Comparison of ENCODE assay signal across 11 mouse cellular contexts in the genomic region with DNA sequence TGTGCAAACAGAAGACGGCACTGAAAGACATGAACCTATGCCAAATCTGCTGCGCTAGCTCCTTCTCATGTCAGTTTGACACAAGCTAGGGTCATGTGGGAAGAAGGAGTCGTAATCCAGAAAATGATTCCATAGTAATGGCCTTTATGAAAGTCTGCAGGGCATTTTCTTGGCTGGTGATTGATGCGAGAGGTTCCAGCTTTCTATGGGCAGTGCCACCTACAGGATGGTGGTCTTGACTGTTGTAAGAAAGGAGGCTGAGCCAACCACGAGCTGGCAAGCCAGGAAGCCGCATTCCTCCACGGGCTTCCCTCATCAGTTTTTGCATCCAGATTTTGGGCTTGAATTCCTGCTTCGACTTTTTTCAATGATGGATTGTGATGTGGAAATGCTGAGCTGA. TPM values are rescaled to one million over a fixed set of nuclear protein-coding genes. Genes with fewer than 3 reads are reported as not detected.
DNase-seq lines count a peak whose midpoint lies in the region; ATAC-seq and TF ChIP-seq lines count a peak whose summit lies in the region.
"Had no signal": no experiment of that assay in that cellular context is flagged by ENCODE, and none has a peak within 500 bp of the region (broad histone marks: within the 10 kb centered on the region; RNA-seq: fewer than 3 reads in every experiment).

No protein-coding gene starts in this region.

- POLR2A ChIA-PET in Patski (lab: Charles Lee), result interaction anchor here (0.7 to 0.9 kb wide), 2 partner anchors 11 to 108 kb away, joined by 3 to 5 read pairs; no protein-coding TSS in a partner anchor

- H3K27ac ChIP-seq in forebrain, embryonic 14.5 days (ENCODE audit: low read depth, low read length), result no peak overlapping the region
- no peak overlapping the region for H3K27ac ChIP-seq in forebrain, embryonic 12.5 days
- H3K27ac ChIP-seq: forebrain, embryonic 15.5 days had no signal

- H3K36me3 ChIP-seq in forebrain, embryonic 14.5 days (ENCODE audit: control insufficient read depth, insufficient read depth, low read length), result no peaks in the 10 kb centered on the region
- no peaks in the 10 kb centered on the region for H3K36me3 ChIP-seq in forebrain, embryonic 12.5 days (replicated peaks)
- H3K36me3 ChIP-seq: forebrain, embryonic 15.5 days had no signal

- peak; percentile 47 for DNase-seq in forebrain, embryonic 14.5 days (ENCODE audit: low spot score)
- peak; percentile 65 for DNase-seq in left cerebral cortex, postnatal 4 days
- no peak for DNase-seq in left cerebral cortex, adult 11 months (ENCODE audit: low spot score)
- no peak for DNase-seq in Patski (ENCODE audit: low read depth, low spot score)
- no peak for DNase-seq in c-Kit-positive CD71-positive TER-119-positive erythroid progenitor cells, embryonic 14.5 days (ENCODE audit: low spot score)
- DNase-seq in adrenal gland, adult 2 months, result no peak
- DNase-seq: kidney, adult 2 months had no signal

- H3K4me3 ChIP-seq in forebrain, embryonic 14.5 days (ENCODE audit: low read depth, low read length), result no peak overlapping the region
- H3K4me3 ChIP-seq in forebrain, embryonic 12.5 days (replicated peaks), result no peak overlapping the region
- H3K4me3 ChIP-seq: forebrain, embryonic 15.5 days had no signal

- peaks cover 23% of the 10 kb centered on the region for H3K27me3 ChIP-seq in forebrain, embryonic 14.5 days (replicated peaks; ENCODE audit: control insufficient read depth, insufficient read depth, low read length)
- peaks cover 57% of the 10 kb centered on the region for H3K27me3 ChIP-seq in forebrain, embryonic 12.5 days
- no peaks in the 10 kb centered on the region for H3K27me3 ChIP-seq in Patski

- intact Hi-C loops in left cerebral cortex, postnatal 4 days (cut with DNase I), result no loop called here

- WGBS in forebrain, embryonic 14.5 days, result 40% methylated on average over 8 of the region's 8 CpGs
- WGBS in forebrain, embryonic 12.5 days, result 55% methylated on average over 8 of the region's 8 CpGs

- no peaks in the 10 kb centered on the region for H3K9me3 ChIP-seq in forebrain, embryonic 14.5 days (replicated peaks; ENCODE audit: control insufficient read depth, low read length)
- H3K9me3 ChIP-seq in forebrain, embryonic 12.5 days, result no peaks in the 10 kb centered on the region
- H3K9me3 ChIP-seq: forebrain, embryonic 15.5 days had no signal

- in situ Hi-C loops in Patski (cut with MboI; ENCODE audit: low pct_unique_long_range_greater_than_20kb), result no loop called here

- ATAC-seq in forebrain, embryonic 14.5 days, result no peak
- ATAC-seq in forebrain, embryonic 12.5 days (ENCODE audit: low FRiP score), result no peak
- no peak for ATAC-seq in Patski
- ATAC-seq in hematopoietic stem cell, adult 5-6 weeks (replicated peaks in 1 of 2; ENCODE audit: insufficient read depth in 1 of 2, low FRiP score in 2 of 2, low TSS enrichment in 1 of 2, low read depth in 1 of 2, poor library complexity in 2 of 2, severe bottlenecking in 2 of 2), result peak; percentile 53 to 68; a peak in 2 of 4 replicates
- ATAC-seq: forebrain, embryonic 15.5 days had no signal

- H3K4me2 ChIP-seq in forebrain, embryonic 14.5 days (ENCODE audit: low read length), result no peak overlapping the region
- H3K4me2 ChIP-seq in forebrain, embryonic 12.5 days, result no peak overlapping the region
- H3K4me2 ChIP-seq: forebrain, embryonic 15.5 days had no signal

- CTCF ChIA-PET in Patski (lab: Charles Lee), result no interaction called here

- TF ChIP-seq CTCF in Patski (IDR thresholded peaks at IDR 0.05), result peak; percentile 26

- H3K9ac ChIP-seq in forebrain, embryonic 14.5 days (ENCODE audit: low read length), result no peak overlapping the region
- H3K9ac ChIP-seq in forebrain, embryonic 12.5 days, result no peak overlapping the region
- H3K9ac ChIP-seq: forebrain, embryonic 15.5 days had no signal

- H3K4me1 ChIP-seq in forebrain, embryonic 14.5 days (ENCODE audit: control insufficient read depth, insufficient read depth, low read length), result peaks cover 20% of the 10 kb centered on the region
- H3K4me1 ChIP-seq in forebrain, embryonic 12.5 days, result peaks cover 40% of the 10 kb centered on the region

RNA-seq across cellular contexts. Expression of gene Mab21l1, which starts 24.0 kb away (rescaled TPM):
- 18.2 and 20.6 TPM in 2 replicates for polyA plus RNA-seq in forebrain, embryonic 14.5 days (2014; fragmentation: Nextera tagmentation; extraction: Ambion mirVana)
- polyA plus RNA-seq in forebrain, embryonic 12.5 days (2016; fragmentation: Nextera tagmentation; extraction: Ambion mirVana), result 27.4 and 34.9 TPM in 2 replicates
- 1 to 10 TPM; 1.3 to 4.3 TPM for total RNA-seq in left cerebral cortex, postnatal 4 days (2021)
- polyA plus RNA-seq in Patski (2021), result 0.15 TPM
- not detected in 2 replicates for total RNA-seq in hematopoietic stem cell, adult 5-6 weeks (2017)
- total RNA-seq in adrenal gland, adult 2 months (2021), result 1 to 10 TPM in 1 of 2 experiments, under 1 TPM in 1; 0.58 to 1.9 TPM
- 0.22 and 0.73 TPM in 2 replicates for polyA plus RNA-seq in adrenal gland, adult 2 months (2012; rRNA removed)
- polyA plus RNA-seq: testis, adult 2 months had no signal

Comparison
In these comparisons a context has a peak if more than half of its experiments do, and no peak if none do; other contexts are left out.
1. DNase-seq: peak in forebrain, embryonic 14.5 days (single experiment) and left cerebral cortex, postnatal 4 days (single experiment); none in left cerebral cortex, adult 11 months (single experiment), Patski (single experiment), c-Kit-positive CD71-positive TER-119-positive erythroid progenitor cells, embryonic 14.5 days (single experiment) and adrenal gland, adult 2 months (single experiment).
2. ATAC-seq: peak in hematopoietic stem cell, adult 5-6 weeks (2 of 2); none in forebrain, embryonic 14.5 days (single experiment), forebrain, embryonic 12.5 days (single experiment) and Patski (single experiment).
3. RNA of gene Mab21l1, which starts 24.0 kb away (polyA plus RNA-seq): 27.4 to 34.9 TPM in forebrain, embryonic 12.5 days and 18.2 to 20.6 TPM in forebrain, embryonic 14.5 days; 0.22 to 0.73 TPM in adrenal gland, adult 2 months and 0.15 TPM in Patski (single experiment); every median in the first group is over 10 times any median in the second.